Mouse (Mus musculus): Measurements from ENCODE around the gene Qrsl1. TPM values are rescaled to one million over a fixed set of nuclear protein-coding genes. Genes with fewer than 3 reads are reported as not detected.

Qrsl1 gene
- polyA plus RNA-seq, 1 experiment from 2014 or later = 12.0 TPM

DNA sequence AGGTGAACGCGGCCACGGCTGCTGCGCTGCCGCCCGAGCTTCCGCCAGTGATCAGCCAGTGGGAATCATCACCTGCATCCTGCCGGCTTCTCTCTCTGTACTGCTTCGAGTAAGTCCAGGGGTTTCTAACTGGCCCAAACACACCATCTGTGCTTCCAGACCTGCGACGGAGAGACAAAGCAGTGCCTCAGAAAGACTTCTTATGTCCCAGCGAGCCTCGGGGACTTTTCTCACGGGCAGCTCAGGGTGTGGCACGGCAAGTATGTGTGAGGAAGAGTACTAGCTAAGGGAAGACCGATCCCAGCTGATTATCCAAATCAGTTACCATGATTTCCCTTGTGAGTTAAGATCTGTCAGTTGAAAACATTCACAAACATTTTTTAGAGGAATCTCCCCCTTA lies 12.6 kb downstream of the Qrsl1 start:
- H3K4me2 ChIP-seq (replicated peaks; ENCODE audit: low read depth) = no peak overlapping the region
- no peak for ATAC-seq
- no peaks in the 10 kb centered on the region for H3K27me3 ChIP-seq (replicated peaks; ENCODE audit: control insufficient read depth, insufficient read depth, low read length)
- H3K9me3 ChIP-seq (ENCODE audit: control insufficient read depth) = no peaks in the 10 kb centered on the region
- H3K9ac ChIP-seq (ENCODE audit: low read depth, low read length) = no peak overlapping the region
- 91% methylated on average over 16 of the region's 16 CpGs for WGBS
- H3K4me1 ChIP-seq (replicated peaks; ENCODE audit: control insufficient read depth, insufficient read depth, low read length) = no peaks in the 10 kb centered on the region
- no peak overlapping the region for H3K4me3 ChIP-seq (ENCODE audit: low read depth, low read length)
- TF ChIP-seq CTCF (IDR thresholded peaks at IDR 0.05; ENCODE audit: low read depth) = no peak
- H3K36me3 ChIP-seq (ENCODE audit: control insufficient read depth, insufficient read depth) = peaks cover 36% of the 10 kb centered on the region
- no peak overlapping the region for H3K27ac ChIP-seq (ENCODE audit: low read depth, low read length)

DNA sequence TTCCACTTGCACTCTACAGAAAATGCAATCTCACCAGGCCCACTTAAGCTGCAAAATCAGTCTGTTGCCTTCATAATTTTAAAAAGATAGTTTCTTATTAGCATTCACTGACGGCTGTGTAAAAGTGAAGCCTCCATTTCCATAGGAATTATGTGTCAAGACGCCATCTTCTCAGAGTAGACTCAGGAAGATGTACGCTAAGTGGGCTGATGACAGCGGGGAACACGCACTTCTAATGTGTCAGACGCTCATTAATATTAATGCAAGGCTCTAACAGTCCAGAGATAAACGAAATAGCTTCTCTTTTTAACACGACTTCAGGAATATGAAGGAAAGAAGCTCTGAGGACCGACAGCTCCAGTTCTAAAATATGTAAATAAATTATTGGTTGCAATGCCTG lies 13.9 kb downstream of the Qrsl1 start:
- no peak for TF ChIP-seq CTCF (IDR thresholded peaks at IDR 0.05; ENCODE audit: low read depth)
- Histone ChIP-seq H3K36me3 (ENCODE audit: control insufficient read depth, insufficient read depth) (peaks cover 29% of the 10 kb centered on the region), H3K4me1 (replicated peaks; ENCODE audit: control insufficient read depth, insufficient read depth, low read length) (no peaks in the 10 kb centered on the region), H3K4me2 (replicated peaks; ENCODE audit: low read depth) (no peak overlapping the region), H3K9me3 (ENCODE audit: control insufficient read depth) (no peaks in the 10 kb centered on the region), H3K9ac (ENCODE audit: low read depth, low read length) (no peak overlapping the region), H3K27ac (ENCODE audit: low read depth, low read length) (no peak overlapping the region), H3K27me3 (replicated peaks; ENCODE audit: control insufficient read depth, insufficient read depth, low read length) (no peaks in the 10 kb centered on the region), H3K4me3 (ENCODE audit: low read depth, low read length) (no peak overlapping the region)
- no peak for ATAC-seq
- 90% methylated on average over 9 of the region's 9 CpGs for WGBS

GRCm38 (mm10) chr10:43871458-43871857 lies 30.1 kb downstream of the Qrsl1 start:
- Histone ChIP-seq H3K27ac (ENCODE audit: low read depth, low read length) (no peak overlapping the region), H3K36me3 (ENCODE audit: control insufficient read depth, insufficient read depth) (peaks cover 6% of the 10 kb centered on the region; the same call in 1 of the 2 replicates), H3K27me3 (replicated peaks; ENCODE audit: control insufficient read depth, insufficient read depth, low read length) (no peaks in the 10 kb centered on the region), H3K4me2 (replicated peaks; ENCODE audit: low read depth) (no peak overlapping the region), H3K9ac (ENCODE audit: low read depth, low read length) (no peak overlapping the region), H3K4me1 (replicated peaks; ENCODE audit: control insufficient read depth, insufficient read depth, low read length) (no peaks in the 10 kb centered on the region), H3K4me3 (ENCODE audit: low read depth, low read length) (no peak overlapping the region), H3K9me3 (ENCODE audit: control insufficient read depth) (no peaks in the 10 kb centered on the region)
- no peak for TF ChIP-seq CTCF (IDR thresholded peaks at IDR 0.05; ENCODE audit: low read depth)
- WGBS = 91% methylated on average over 1 of the region's 1 CpGs
- ATAC-seq = no peak

DNA sequence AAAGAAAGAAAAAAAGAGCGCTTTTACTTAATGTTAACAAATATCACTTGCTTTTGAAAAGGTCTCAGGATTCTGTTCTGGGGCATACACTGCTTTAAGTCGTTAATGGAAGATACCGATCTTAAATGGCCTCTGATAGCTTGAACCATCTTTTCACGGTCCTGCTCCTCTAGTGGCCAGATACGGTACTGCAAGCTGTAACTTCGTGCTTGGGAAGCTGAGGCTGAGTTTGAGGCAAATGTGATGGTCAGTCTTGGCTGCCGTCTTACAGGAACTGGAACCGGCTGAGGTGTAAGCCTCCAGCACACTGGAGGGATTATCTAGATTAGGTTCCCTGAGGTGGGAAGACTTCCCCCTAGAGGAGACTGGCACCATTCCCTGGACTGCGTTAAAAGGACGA lies 30.8 kb downstream of the Qrsl1 start:
- Histone ChIP-seq H3K27ac (ENCODE audit: low read depth, low read length) (no peak overlapping the region), H3K4me3 (ENCODE audit: low read depth, low read length) (no peak overlapping the region), H3K4me2 (replicated peaks; ENCODE audit: low read depth) (no peak overlapping the region), H3K9me3 (ENCODE audit: control insufficient read depth) (no peaks in the 10 kb centered on the region), H3K27me3 (replicated peaks; ENCODE audit: control insufficient read depth, insufficient read depth, low read length) (no peaks in the 10 kb centered on the region), H3K9ac (ENCODE audit: low read depth, low read length) (no peak overlapping the region), H3K4me1 (replicated peaks; ENCODE audit: control insufficient read depth, insufficient read depth, low read length) (no peaks in the 10 kb centered on the region), H3K36me3 (ENCODE audit: control insufficient read depth, insufficient read depth) (no peaks in the 10 kb centered on the region)
- TF ChIP-seq CTCF (IDR thresholded peaks at IDR 0.05; ENCODE audit: low read depth) = peak; percentile 85
- no peak for ATAC-seq
- WGBS = 75% methylated on average over 10 of the region's 10 CpGs

DNA sequence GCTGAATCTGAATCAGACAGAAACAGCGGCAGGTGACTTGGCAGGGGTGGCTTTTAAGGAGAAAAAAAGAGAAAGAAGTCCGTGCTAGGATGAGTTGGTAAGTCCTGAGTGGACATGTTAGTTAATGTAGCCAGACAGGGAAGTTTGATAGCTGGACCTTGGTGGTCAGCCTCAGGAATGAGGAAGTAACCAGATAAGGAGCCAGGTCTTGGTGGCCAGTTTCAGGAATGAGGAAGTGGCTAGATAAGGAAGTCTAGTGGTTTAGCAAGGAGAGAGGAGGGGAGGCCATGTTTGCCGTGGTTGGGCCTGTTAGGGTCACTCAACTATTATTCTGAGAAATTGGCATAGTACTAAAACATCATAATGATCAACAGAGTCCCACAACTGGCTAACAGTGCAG lies 45.2 kb downstream of the Qrsl1 start:
- H3K4me2 ChIP-seq (replicated peaks; ENCODE audit: low read depth) = no peak overlapping the region
- 78% methylated on average over 3 of the region's 3 CpGs for WGBS
- no peaks in the 10 kb centered on the region for H3K4me1 ChIP-seq (replicated peaks; ENCODE audit: control insufficient read depth, insufficient read depth, low read length)
- no peak overlapping the region for H3K27ac ChIP-seq (ENCODE audit: low read depth, low read length)
- H3K4me3 ChIP-seq (ENCODE audit: low read depth, low read length) = no peak overlapping the region
- no peak overlapping the region for H3K9ac ChIP-seq (ENCODE audit: low read depth, low read length)
- no peaks in the 10 kb centered on the region for H3K9me3 ChIP-seq (ENCODE audit: control insufficient read depth)
- no peak for TF ChIP-seq CTCF (IDR thresholded peaks at IDR 0.05; ENCODE audit: low read depth)
- no peaks in the 10 kb centered on the region for H3K36me3 ChIP-seq (ENCODE audit: control insufficient read depth, insufficient read depth)
- no peaks in the 10 kb centered on the region for H3K27me3 ChIP-seq (replicated peaks; ENCODE audit: control insufficient read depth, insufficient read depth, low read length)
- ATAC-seq = no peak

- 93% methylated on average over 9 of the region's 9 CpGs for WGBS
- Histone ChIP-seq H3K4me1 (replicated peaks; ENCODE audit: control insufficient read depth, insufficient read depth, low read length) (no peaks in the 10 kb centered on the region), H3K9me3 (ENCODE audit: control insufficient read depth) (no peaks in the 10 kb centered on the region), H3K27ac (ENCODE audit: low read depth, low read length) (no peak overlapping the region), H3K4me2 (replicated peaks; ENCODE audit: low read depth) (no peak overlapping the region), H3K27me3 (replicated peaks; ENCODE audit: control insufficient read depth, insufficient read depth, low read length) (no peaks in the 10 kb centered on the region), H3K4me3 (ENCODE audit: low read depth, low read length) (no peak overlapping the region), H3K9ac (ENCODE audit: low read depth, low read length) (no peak overlapping the region), H3K36me3 (ENCODE audit: control insufficient read depth, insufficient read depth) (no peaks in the 10 kb centered on the region)
- ATAC-seq = no peak
- no peak for TF ChIP-seq CTCF (IDR thresholded peaks at IDR 0.05; ENCODE audit: low read depth)
Observed at GRCm38 (mm10) chr10:43855916-43856315, 45.6 kb downstream of the Qrsl1 start.

- no peaks in the 10 kb centered on the region for H3K9me3 ChIP-seq (ENCODE audit: control insufficient read depth)
- no peak overlapping the region for H3K9ac ChIP-seq (ENCODE audit: low read depth, low read length)
- WGBS = 81% methylated on average over 5 of the region's 5 CpGs
- no peaks in the 10 kb centered on the region for H3K4me1 ChIP-seq (replicated peaks; ENCODE audit: control insufficient read depth, insufficient read depth, low read length)
- no peak overlapping the region for H3K4me2 ChIP-seq (replicated peaks; ENCODE audit: low read depth)
- no peaks in the 10 kb centered on the region for H3K27me3 ChIP-seq (replicated peaks; ENCODE audit: control insufficient read depth, insufficient read depth, low read length)
- ATAC-seq = no peak
- H3K27ac ChIP-seq (ENCODE audit: low read depth, low read length) = no peak overlapping the region
- TF ChIP-seq CTCF (IDR thresholded peaks at IDR 0.05; ENCODE audit: low read depth) = no peak
- H3K36me3 ChIP-seq (ENCODE audit: control insufficient read depth, insufficient read depth) = no peaks in the 10 kb centered on the region
- H3K4me3 ChIP-seq (ENCODE audit: low read depth, low read length) = no peak overlapping the region
Observed at GRCm38 (mm10) chr10:43851898-43852297, 49.6 kb downstream of the Qrsl1 start.

Data from intestine, postnatal 0 days (tissue).